8 mouse cellular contexts compared by ENCODE assay signal in the genomic region with DNA sequence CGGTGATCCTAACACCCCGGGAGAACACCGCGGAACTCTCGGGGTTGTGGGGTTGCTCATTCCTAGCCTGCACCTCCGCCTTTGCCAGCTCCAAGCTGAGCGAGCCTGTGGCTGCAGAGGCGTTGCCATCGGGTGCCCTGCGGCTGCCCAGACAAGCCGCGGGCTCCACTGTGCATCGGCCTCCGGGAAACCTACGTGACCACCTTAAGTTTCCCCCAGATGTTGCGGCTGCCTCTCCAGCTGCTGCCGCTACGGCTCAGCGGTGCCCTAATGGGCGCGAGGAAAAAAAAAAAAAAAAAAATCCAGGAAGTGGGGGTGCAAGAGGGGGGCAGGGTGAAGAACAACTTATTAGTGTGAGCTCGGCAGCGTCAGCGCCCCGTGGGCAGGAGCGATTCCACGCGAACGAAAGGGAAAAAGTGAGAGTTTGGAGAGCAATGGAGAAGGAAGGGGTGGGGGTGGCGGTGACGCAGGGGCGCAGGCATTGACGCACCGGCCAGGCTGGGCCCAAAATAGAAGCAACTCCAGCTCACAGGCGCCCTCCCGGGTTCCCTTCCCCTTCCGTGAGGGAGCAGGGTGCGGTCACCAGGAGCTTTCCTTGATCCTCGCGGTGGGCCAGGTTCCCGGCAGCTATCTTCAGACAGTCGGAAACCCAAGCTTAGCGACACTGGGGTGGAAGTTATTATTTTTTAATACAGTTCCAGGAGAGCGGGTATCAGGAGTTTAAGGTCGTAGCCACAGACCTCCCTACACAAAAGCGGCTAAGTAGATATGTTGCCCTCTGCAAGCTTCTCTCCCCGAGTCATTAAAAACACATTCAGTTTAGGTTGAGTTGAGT. TPM values are rescaled to one million over a fixed set of nuclear protein-coding genes. Genes with fewer than 3 reads are reported as not detected.
A peak's percentile ranks its signal among the peaks of the same experiment; 100 is the strongest.
DNase-seq lines count a peak whose midpoint lies in the region; ATAC-seq lines count a peak whose summit lies in the region.

No protein-coding gene starts in this region.

- DNase-seq in ZHBTc4 (ENCODE audit: low read depth, low spot score), result peak; percentile 88
- DNase-seq in cerebellum, postnatal 10 days, result peak; percentile 86 to 90
- DNase-seq in frontal cortex, postnatal 36 days (ENCODE audit: low spot score in 2 of 2), result peak; percentile 41 to 51
- DNase-seq in layer of hippocampus, postnatal 36 days, result peak; percentile 65 to 68
- DNase-seq in right cerebral cortex, adult 2 months (ENCODE audit: low spot score in 2 of 2), result peak; percentile 60 to 68
- peak; percentile 73 for DNase-seq in yolk sac, embryonic 10.5 days (ENCODE audit: low spot score)

- peak overlapping the region; percentile 97 for H3K4me2 ChIP-seq in hindbrain, embryonic 13.5 days

- H3K4me3 ChIP-seq in hindbrain, embryonic 13.5 days, result peak overlapping the region; percentile 81
- H3K4me3 ChIP-seq in macrophage (ENCODE audit: inconsistent target), result peak overlapping the region; percentile 54

- H3K79me2 ChIP-seq in macrophage (ENCODE audit: inconsistent target), result no peaks in the 10 kb centered on the region; the same call in 1 of the 2 replicates

- peaks cover 56% of the 10 kb centered on the region for H3K27me3 ChIP-seq in hindbrain, embryonic 13.5 days

- H3K27ac ChIP-seq in hindbrain, embryonic 13.5 days, result peak overlapping the region; percentile 58
- H3K27ac ChIP-seq in macrophage, result peak overlapping the region; percentile 46

- peaks cover 38% of the 10 kb centered on the region for H3K4me1 ChIP-seq in hindbrain, embryonic 13.5 days (replicated peaks)

- peak; percentile 46 for ATAC-seq in hindbrain, embryonic 13.5 days (ENCODE audit: low FRiP score)

- H3K9me3 ChIP-seq in hindbrain, embryonic 13.5 days, result no peaks in the 10 kb centered on the region

- WGBS in hindbrain, embryonic 13.5 days, result under 1% methylated on average over 46 of the region's 47 CpGs
- under 1% methylated on average over 47 of the region's 47 CpGs for WGBS in macrophage (ENCODE audit: missing documents)

- H3K9ac ChIP-seq in hindbrain, embryonic 13.5 days, result peak overlapping the region; percentile 72

- H3K36me3 ChIP-seq in hindbrain, embryonic 13.5 days, result no peaks in the 10 kb centered on the region
- no peaks in the 10 kb centered on the region for H3K36me3 ChIP-seq in macrophage (ENCODE audit: inconsistent target)

RNA-seq across cellular contexts. Expression of a gene that starts 7.2 kb away (rescaled TPM):
- polyA plus RNA-seq in hindbrain, embryonic 13.5 days (2015; fragmentation: Nextera tagmentation; extraction: Ambion mirVana), result 25.7 and 28.6 TPM in 2 replicates
- total RNA-seq in layer of hippocampus, postnatal 36 days (2021), result 10 to 100 TPM; 58.3 to 65.2 TPM
- 10 to 100 TPM in 3 of 26 experiments, 1 to 10 TPM in 20, under 1 TPM in 2, not detected in 1; 0.59 to 29.7 (median 2.7) TPM for total RNA-seq in macrophage (2018; cell fraction: chromatin; rRNA removed)
- total RNA-seq in macrophage (2018; cell fraction: cytosol; rRNA removed), result 1 to 10 TPM in 25 of 26 experiments, under 1 TPM in 1; 0.65 to 6.3 (median 1.8) TPM
- 10 to 100 TPM in 3 of 26 experiments, 1 to 10 TPM in 21, under 1 TPM in 2; 0.51 to 16.7 (median 2.6) TPM for total RNA-seq in macrophage (2018; cell fraction: nucleus; rRNA removed)
- 0.45 to 1.7 TPM (median 1.7 TPM) in 3 replicates for polyA plus RNA-seq in macrophage (2018)

Comparison
In these comparisons a context has a peak if more than half of its experiments do, and no peak if none do; other contexts are left out.
1. Peak in every context shown above with its lines: DNase-seq, ATAC-seq, H3K4me3 ChIP-seq and H3K27ac ChIP-seq.